Mouse (Mus musculus) hindbrain, postnatal 0 days (tissue): ENCODE measurements at regions not wholly inside any gene's neighbourhood (a gene's known extent, or its start where the extent isn't known, plus 50 kb on each side); places are given as distances from the start of the nearest gene placed in this dataset.

ENCODE experiments used
- ATAC-seq: fragments of 200-750 bp; cut with Nextera tagmentation; 2 replicates; pipeline ENCODE4 v1.8.0; 2017; ENCODE audit warnings: mild to moderate bottlenecking, moderate TSS enrichment, moderate library complexity
- DNase-seq: peaks from one replicate; pipeline ENCODE4 v3.0.0-alpha.2; 2015; ENCODE audit warnings: low spot score
- H3K27ac ChIP-seq: fragments of 300-500 bp; sonication (generic); 2 replicates; pipeline ENCODE4 v1.5.1; 2014; ENCODE audit warnings: mild to moderate bottlenecking
- H3K27me3 ChIP-seq: fragments of 300-500 bp; sonication (generic); 2 replicates; pipeline ENCODE4 v1.6.1; 2014; ENCODE audit warnings: low read length, mixed read lengths; ENCODE audit not compliant: insufficient read depth
- H3K36me3 ChIP-seq: fragments of 300-500 bp; sonication (generic); 2 replicates; pipeline ENCODE4 v1.6.1; 2014; ENCODE audit warnings: low read length, mixed read lengths; ENCODE audit not compliant: insufficient read depth
- H3K4me1 ChIP-seq: fragments of 300-500 bp; sonication (generic); 2 replicates; pipeline ENCODE4 v1.6.1; 2014; ENCODE audit warnings: antibody characterized with exemption, low read length, mixed read lengths; ENCODE audit not compliant: insufficient read depth
- H3K4me2 ChIP-seq: fragments of 300-500 bp; sonication (generic); 2 replicates; pipeline ENCODE4 v1.6.1; 2014; ENCODE audit warnings: low read depth, mild to moderate bottlenecking, low read length, moderate library complexity, mixed read lengths
- H3K4me3 ChIP-seq: fragments of 300-500 bp; sonication (generic); 2 replicates; pipeline ENCODE4 v1.5.1; 2014; ENCODE audit warnings: low read length
- H3K9ac ChIP-seq: fragments of 300-500 bp; sonication (generic); replicated peaks from 2 replicates; pipeline ENCODE4 v1.6.1; 2014; ENCODE audit warnings: mild to moderate bottlenecking, low read length, moderate library complexity, mixed read lengths
- H3K9me3 ChIP-seq: fragments of 300-500 bp; sonication (generic); 2 replicates; pipeline ENCODE4 v1.6.1; 2016; ENCODE audit warnings: low read length, mixed read lengths
- CTCF ChIP-seq: IDR thresholded peaks from 2 replicates; pipeline ENCODE4 v1.5.1; 2016; ENCODE audit warnings: antibody characterized with exemption, control low read depth, low read depth
- WGBS: fragments of 180-500 bp; shearing (Covaris S2); extraction: QIAGEN DNeasy Blood & Tissue Kit; methylation state at CpG from one replicate; pipeline ENCODE4 v1.1.7; 2014; 5-methylcytosine and 5-hydroxymethylcytosine counted together

DNA sequence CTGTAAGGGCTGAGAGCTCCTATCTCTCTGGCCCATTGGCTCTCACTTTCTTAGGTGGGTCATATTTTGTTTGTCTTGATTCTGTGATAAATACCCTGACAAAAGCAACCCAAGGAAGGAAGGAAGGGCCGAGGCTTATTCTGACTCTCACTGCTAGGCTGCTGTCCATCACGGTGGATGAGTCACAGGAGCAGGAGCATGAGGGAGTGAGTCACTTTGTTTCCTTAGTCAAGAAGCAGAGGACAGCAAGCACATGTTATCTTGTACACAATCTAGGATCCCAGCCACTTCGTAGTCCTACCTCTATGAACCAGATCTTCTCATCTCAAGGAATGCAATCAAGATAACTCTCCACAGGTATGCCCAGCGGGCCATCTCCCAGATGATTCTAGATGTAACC, 69.9 kb downstream of the Atp6v1g3 start:
- Histone ChIP-seq H3K4me2 (no peak overlapping the region), H3K27ac (no peak overlapping the region), H3K9me3 (no peaks in the 10 kb centered on the region), H3K27me3 (no peaks in the 10 kb centered on the region), H3K4me3 (no peak overlapping the region), H3K36me3 (no peaks in the 10 kb centered on the region), H3K9ac (no peak overlapping the region), H3K4me1 (no peaks in the 10 kb centered on the region)
- 81% methylated on average over 4 of the region's 4 CpGs for WGBS
- no peak for DNase-seq
- TF ChIP-seq CTCF = no peak
- no peak for ATAC-seq

DNA sequence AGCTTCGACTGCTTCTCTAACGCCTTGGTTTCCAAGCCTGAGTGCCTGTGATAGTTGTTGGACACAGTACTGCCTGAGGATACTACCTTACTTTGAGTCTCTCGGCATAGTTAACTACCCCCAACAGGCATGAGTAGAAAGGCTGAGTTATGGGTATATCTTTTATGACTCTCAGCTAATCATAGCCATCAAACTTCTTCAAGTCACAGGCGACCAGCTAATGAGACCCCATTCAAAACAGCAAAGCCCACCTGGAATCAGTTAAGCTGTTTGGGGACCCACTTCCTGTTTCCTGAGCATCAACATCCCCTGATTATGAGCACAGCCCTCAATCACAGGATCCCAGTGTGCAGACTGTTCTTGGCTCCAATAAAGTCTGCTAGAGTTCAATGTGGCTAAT, 71.4 kb downstream of the Atp6v1g3 start:
- no peaks in the 10 kb centered on the region for H3K9me3 ChIP-seq
- DNase-seq = no peak
- no peaks in the 10 kb centered on the region for H3K36me3 ChIP-seq
- no peak for ATAC-seq
- no peak overlapping the region for H3K27ac ChIP-seq
- no peak for TF ChIP-seq CTCF
- H3K27me3 ChIP-seq = no peaks in the 10 kb centered on the region
- WGBS = 93% methylated on average over 4 of the region's 4 CpGs
- H3K4me3 ChIP-seq = no peak overlapping the region
- H3K4me2 ChIP-seq = no peak overlapping the region
- H3K4me1 ChIP-seq = no peaks in the 10 kb centered on the region
- H3K9ac ChIP-seq = no peak overlapping the region

DNA sequence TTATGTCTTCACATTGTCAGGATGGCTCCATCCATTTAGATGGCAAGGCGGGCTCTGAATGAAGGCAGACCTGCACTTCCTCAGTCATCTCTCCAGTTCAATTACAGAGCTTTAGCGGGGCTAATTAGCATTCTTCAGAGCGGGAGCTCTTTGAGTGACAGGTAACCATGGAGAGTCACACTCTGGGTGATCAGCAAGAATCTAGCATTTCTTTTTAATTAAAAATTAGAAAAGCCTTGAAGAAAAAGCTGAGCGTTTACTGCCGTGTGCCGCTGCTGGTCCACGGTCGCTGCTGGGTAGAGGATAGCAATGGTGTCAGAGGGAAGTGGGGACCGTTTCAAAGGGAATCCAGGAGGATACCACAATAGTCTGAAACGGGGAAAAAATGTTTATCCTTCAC, 72.5 kb downstream of the Atp6v1g3 start:
- peak overlapping the region; percentile 28 for H3K4me3 ChIP-seq
- H3K4me2 ChIP-seq = peak overlapping the region; percentile 56
- no peak overlapping the region for H3K27ac ChIP-seq
- 11% methylated on average over 10 of the region's 10 CpGs for WGBS
- H3K27me3 ChIP-seq = no peaks in the 10 kb centered on the region
- H3K4me1 ChIP-seq = no peaks in the 10 kb centered on the region
- H3K9ac ChIP-seq = no peak overlapping the region
- no peaks in the 10 kb centered on the region for H3K36me3 ChIP-seq
- ATAC-seq (peak; percentile 86), DNase-seq (peak; percentile 55)
- 0 out of 2 replicates have a peak, but pooled peaks have one; percentile 5 for TF ChIP-seq CTCF
- H3K9me3 ChIP-seq = no peaks in the 10 kb centered on the region

GRCm38 (mm10) chr1:138346904-138347303, 73.4 kb downstream of the Atp6v1g3 start:
- WGBS = 77% methylated on average over 5 of the region's 5 CpGs
- H3K4me2 ChIP-seq = no peak overlapping the region
- H3K27ac ChIP-seq = no peak overlapping the region
- no peaks in the 10 kb centered on the region for H3K27me3 ChIP-seq
- no peaks in the 10 kb centered on the region for H3K9me3 ChIP-seq
- DNase-seq (no peak), ATAC-seq (no peak)
- no peak overlapping the region for H3K9ac ChIP-seq
- no peaks in the 10 kb centered on the region for H3K4me1 ChIP-seq
- H3K4me3 ChIP-seq = no peak overlapping the region
- TF ChIP-seq CTCF = no peak
- H3K36me3 ChIP-seq = no peaks in the 10 kb centered on the region

- no peak overlapping the region for H3K4me3 ChIP-seq
- no peaks in the 10 kb centered on the region for H3K9me3 ChIP-seq
- DNase-seq (no peak), ATAC-seq (no peak)
- H3K27ac ChIP-seq = no peak overlapping the region
- H3K27me3 ChIP-seq = no peaks in the 10 kb centered on the region
- 55% methylated on average over 6 of the region's 6 CpGs for WGBS
- H3K4me1 ChIP-seq = no peaks in the 10 kb centered on the region
- no peak overlapping the region for H3K9ac ChIP-seq
- no peak overlapping the region for H3K4me2 ChIP-seq
- H3K36me3 ChIP-seq = no peaks in the 10 kb centered on the region
- no peak for TF ChIP-seq CTCF
Measured at GRCm38 (mm10) chr1:138348447-138348846, 74.9 kb downstream of the Atp6v1g3 start.

DNA sequence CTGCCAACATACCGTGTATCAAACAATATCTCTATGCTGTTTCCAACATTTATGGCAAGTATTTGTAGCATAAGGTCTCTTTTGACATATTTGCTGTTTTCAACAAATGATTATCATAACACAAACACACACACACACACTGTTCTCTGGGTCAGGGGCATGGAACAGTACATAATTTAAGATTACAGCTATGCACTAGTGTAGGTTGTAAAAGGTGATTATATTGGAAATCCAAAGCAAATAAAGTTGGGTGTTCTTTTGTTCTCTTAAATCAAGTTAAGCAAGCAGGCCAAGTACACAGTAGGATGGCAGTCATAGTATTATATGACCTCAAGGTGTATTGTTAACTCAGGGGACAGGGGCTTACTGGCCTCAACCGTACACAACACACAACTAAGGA, 75.6 kb downstream of the Atp6v1g3 start:
- H3K9me3 ChIP-seq = no peaks in the 10 kb centered on the region
- no peaks in the 10 kb centered on the region for H3K36me3 ChIP-seq
- DNase-seq (no peak), ATAC-seq (no peak)
- TF ChIP-seq CTCF = no peak
- no peak overlapping the region for H3K4me3 ChIP-seq
- no peaks in the 10 kb centered on the region for H3K27me3 ChIP-seq
- WGBS = 84% methylated on average over 2 of the region's 2 CpGs
- H3K4me1 ChIP-seq = no peaks in the 10 kb centered on the region
- H3K27ac ChIP-seq = no peak overlapping the region
- no peak overlapping the region for H3K4me2 ChIP-seq
- no peak overlapping the region for H3K9ac ChIP-seq

GRCm38 (mm10) chr1:138356407-138356806, 82.9 kb downstream of the Atp6v1g3 start:
- Histone ChIP-seq H3K9ac (no peak overlapping the region), H3K27ac (no peak overlapping the region), H3K9me3 (0 out of 2 replicates have a peak, but pooled peaks cover 2% of the 10 kb centered on the region), H3K27me3 (no peaks in the 10 kb centered on the region), H3K36me3 (no peaks in the 10 kb centered on the region), H3K4me1 (no peaks in the 10 kb centered on the region), H3K4me3 (no peak overlapping the region), H3K4me2 (no peak overlapping the region)
- DNase-seq (no peak), ATAC-seq (no peak)
- TF ChIP-seq CTCF = no peak
- 67% methylated on average over 1 of the region's 1 CpGs for WGBS
